Mouse (Mus musculus): Measurements from ENCODE around the gene Cd3eap.

Gene Cd3eap

DNA sequence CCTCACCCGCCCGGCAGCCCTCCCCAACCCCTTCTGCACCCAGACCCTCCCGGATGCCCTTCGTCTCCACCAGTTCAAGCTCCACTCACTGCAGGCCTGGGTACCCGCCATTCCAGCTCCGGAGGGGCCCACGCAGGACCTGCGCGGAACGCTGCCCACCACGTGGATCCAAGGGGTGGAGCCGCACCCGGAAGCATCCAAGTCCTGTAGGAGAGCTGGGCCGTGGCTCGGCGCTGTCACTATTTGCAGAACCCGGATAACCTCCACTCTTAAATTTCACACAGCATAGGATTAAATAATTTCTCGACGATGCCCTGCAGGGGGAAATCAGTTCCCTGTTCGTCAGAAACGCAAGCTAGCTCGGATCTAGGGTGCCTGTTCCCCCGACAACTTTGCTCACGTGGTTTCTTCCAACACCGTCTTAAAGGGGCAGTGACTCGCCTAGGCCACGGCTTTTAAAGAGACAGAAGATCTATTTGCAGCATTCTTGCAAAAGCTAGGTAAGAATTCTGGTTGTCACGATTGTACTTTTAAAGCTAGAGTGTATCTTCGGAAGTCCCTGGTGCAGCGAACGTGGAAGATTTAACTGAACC, at the start of gene Cd3eap, which contains the start of gene Ppp1r13l:
TSS of gene Cd3eap (minus strand) at position 185 of the 593 bp plus-strand sequence.
TSS of gene Ppp1r13l (plus strand) at position 451 of the 593 bp plus-strand sequence.
- in situ Hi-C loops (cut with MboI, MseI), result no loop called here

DNA sequence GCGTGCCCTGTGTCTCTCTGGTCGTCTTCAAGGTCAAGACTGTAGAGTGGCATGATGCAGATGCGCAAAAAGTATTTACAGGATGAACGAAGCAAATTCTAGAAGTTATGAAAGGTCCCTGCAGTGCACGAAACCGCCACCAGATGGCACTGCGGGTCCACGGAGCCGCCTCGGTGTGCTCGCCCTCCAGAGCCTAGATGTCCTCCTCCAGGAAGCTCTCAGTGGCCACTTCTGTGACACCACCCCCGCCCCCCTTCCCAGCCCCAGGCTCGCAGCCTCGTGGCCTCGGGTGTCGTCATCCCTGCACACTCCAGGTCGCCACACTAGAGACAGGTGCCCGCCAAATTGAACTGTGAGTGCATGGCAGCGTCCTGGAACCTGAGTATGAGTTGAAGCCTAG, 46.1 kb upstream of the Cd3eap start:
- in situ Hi-C loops (cut with MboI, MseI), result no loop called here

DNA sequence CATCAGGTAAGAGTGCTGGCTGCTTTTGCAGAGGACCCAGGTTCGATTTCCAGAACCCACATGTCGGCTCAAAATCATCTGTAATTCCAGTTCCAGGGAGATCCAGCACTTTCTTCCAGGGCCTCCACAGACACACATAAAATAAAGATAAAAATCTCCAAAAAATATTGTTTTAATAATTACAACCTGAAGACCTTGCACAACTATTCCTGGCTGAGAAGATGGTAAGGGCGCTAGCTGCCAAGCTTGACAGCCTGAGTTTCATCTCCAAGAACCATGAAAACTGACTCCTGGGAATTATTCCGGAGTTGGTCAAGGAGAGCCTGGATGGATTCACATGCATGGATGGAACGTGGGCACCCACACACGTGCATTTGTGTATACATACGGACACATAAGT, 45.2 kb upstream of the Cd3eap start, which contains the start of gene Ckm:
TSS of gene Ckm (plus strand) at position 301 of the 400 bp plus-strand sequence.
- in situ Hi-C loops (cut with MboI, MseI), result loop anchor here (5.0 kb wide), 1 partner anchor 118 kb away; no protein-coding TSS in a partner anchor

DNA sequence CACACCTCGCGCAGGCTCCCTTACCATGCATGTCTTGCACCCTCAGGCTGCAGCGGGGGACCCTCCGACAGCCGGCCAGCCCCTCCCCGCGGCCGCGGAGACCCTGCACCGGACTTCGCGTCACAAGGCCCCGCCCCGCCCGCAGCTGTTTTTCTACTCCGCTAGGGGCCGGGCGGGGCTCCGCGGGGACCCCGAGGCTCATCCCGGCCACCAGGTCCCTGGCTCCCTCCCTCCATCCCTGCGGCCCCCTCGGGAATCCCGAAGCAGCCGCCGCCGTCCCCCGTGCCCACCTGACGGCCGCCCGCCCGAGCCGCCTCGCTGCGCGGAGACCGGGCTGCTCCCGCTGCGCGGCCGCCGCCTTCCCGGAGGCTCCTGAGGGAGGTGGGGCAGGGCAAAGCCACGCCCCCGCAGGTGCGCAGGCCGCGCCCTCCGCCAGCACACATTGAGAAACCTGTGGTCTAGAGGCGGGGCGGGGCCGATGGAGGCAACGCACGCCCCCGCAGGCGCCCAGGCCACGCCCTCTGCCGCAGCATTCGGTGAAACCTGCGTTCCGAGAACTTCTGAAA, 44.5 kb upstream of the Cd3eap start, which contains the start of gene Klc3:
TSS of gene Klc3 (minus strand) at position 374 of the 566 bp plus-strand sequence.
- in situ Hi-C loops (cut with MboI, MseI), result loop anchor here (5.0 kb wide), 1 partner anchor 118 kb away; no protein-coding TSS in a partner anchor

DNA sequence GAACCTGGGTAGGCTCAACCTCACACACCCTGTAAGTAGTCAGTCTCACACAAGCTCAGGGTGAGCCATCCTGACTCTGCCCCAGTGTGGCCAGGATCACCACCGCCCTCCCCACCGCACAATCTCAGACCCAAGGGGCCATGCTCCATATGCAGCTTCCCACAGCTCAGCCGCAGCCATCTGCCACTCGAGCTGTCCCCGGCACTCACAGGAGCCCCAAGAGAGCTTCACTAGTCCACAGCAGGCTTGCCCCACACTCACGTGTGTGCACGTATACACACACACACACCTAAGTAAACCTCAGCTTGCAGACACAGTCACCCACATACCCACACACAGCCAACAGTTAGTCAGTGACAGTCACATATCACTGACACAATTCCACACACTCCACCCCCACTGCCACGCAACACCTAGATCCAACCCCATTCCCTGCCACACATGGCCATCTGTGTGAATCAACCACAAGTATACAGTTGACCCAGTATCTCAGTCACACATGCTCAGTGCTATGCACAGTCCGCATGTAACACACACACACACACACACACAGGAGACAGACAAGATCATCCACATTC, 43.3 kb upstream of the Cd3eap start:
- in situ Hi-C loops (cut with MboI, MseI), result loop anchor here (5.0 kb wide), 1 partner anchor 120 kb away; no protein-coding TSS in a partner anchor

DNA sequence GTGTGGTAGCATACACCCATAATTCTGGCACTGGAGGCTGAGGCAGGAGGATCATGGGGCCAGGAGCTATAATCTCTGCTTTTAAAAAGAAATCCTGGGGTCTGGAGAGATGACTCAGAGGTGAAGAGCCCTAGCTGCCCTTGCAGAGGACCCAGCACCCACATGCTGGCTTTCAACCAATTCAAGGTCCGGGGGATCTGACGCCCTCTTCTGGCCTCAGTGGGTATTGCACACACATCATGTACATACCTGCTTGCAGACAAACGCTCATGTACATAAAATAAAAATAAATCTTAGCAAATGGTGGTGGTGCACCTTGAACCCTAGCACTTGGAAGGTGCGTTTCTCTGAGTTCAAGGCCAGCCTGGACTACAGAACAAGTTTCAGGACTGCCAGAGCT, 41.7 kb upstream of the Cd3eap start:
- in situ Hi-C loops (cut with MboI, MseI), result loop anchor here (5.0 kb wide), 1 partner anchor 121 kb away; no protein-coding TSS in a partner anchor

DNA sequence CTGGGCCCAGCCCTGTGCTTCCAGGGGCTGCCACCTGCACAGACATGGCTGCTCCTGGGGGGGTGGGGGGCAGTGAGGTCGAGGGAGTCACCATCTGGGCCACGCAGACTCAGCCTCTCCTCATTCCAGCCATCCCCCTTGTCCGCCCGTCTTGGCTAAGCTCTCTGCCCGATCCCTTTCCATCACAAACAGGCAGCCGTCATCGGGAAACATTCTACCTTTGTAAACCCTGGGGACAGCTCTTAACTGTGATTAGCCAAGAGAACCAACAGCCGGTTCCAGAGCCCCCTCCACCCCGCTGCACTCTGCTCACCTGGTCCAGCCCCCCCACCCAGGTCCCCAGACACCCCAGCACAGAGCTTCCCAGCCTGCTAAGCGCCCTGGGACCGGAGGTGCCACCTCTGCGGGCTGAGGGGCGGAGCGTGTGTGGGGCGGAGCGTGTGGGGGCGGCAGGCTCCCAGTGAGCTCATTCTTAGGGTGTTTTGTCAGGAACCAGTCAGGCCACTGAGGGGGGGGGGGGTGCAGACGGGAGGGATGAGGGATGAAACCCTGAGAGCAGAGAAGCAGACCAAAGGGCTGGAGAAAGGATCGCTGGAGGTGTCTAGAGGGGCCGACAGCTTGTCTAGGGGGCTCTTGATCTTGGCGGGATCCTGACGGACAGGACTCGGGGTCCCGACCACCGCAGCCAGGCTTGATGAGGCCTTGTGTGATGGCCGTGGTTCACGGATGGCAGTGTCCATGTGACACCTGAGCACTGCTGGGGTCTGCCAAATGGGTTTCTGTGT, 40.4 kb upstream of the Cd3eap start:
- in situ Hi-C loops (cut with MboI, MseI), result loop anchor here (5.0 kb wide), 1 partner anchor 123 kb away; no protein-coding TSS in a partner anchor

DNA sequence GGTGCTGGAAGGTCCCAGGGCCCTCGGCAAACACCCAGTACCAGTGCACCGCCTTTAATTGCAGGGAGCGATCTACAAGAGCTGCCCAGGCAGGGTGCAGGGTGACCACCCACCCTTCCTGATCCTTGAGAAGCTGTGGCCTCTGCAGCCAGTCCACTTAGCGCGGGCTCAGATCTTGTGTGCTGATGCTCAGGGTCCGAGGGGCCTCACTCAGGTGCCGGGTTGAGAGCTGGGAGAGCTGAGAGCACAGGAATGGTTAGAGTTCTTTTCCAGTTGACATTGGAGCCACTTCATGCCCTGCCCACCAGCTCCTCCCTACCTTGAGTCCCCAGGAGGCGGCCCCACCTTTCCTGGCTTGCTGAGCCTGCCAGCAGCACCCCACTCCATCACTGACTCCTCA, 35.2 kb upstream of the Cd3eap start:
- in situ Hi-C loops (cut with MboI, MseI), result no loop called here

DNA sequence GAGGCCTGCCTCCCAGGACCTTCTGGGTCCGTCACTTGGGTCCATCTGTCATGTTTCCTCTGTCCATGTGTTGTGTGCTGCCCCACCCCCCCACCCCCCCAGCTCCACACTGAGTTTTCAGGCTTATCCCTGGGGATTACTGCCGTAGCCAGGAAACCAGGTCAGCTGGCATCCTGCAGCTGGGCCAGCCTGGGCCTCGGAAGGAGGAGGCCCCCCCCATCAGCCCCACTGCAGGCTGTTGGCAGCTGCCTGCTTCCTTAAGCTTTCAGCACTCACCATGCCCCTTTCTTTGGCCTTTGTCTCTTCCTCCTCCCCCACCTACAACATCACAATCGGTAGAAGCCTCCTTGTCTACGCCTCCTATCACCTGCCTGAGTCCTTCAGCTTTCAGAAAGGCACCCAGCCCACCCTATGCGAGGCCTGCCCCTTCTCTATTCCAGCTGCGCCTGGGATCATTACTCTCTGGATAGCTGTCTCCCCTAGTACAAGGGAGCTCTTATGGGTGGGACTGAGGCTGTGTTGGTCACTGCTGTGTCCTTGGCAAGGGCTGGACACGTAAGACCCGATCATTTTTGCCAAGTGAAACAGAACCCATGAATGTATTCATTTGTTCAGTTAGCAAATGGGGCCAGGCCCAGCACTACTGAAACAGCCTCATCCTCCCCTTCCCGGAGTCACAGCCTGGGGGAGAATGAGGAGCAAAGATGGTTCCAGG, 29.6 kb upstream of the Cd3eap start:
- in situ Hi-C loops (cut with MboI, MseI), result no loop called here

DNA sequence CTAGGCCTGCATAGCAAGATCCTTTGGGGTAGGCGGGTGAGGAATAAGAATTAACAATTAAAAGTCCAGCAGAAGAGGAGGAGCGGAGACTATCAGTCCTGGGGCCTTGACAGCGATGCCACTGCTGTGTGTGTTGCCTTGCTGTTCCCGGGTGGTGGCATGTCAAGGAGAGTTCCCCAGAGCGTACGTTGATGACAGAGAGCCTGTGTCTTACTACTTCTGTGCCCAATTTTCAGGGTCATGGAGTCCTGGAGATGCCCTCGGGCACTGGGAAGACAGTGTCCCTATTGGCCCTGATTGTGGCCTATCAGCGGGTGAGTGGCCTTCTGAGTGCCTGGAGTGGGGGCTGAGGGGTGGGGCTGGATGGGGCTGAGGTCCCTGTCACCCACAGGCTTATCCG, 24.4 kb upstream of the Cd3eap start:
- in situ Hi-C loops (cut with MboI, MseI), result no loop called here

DNA sequence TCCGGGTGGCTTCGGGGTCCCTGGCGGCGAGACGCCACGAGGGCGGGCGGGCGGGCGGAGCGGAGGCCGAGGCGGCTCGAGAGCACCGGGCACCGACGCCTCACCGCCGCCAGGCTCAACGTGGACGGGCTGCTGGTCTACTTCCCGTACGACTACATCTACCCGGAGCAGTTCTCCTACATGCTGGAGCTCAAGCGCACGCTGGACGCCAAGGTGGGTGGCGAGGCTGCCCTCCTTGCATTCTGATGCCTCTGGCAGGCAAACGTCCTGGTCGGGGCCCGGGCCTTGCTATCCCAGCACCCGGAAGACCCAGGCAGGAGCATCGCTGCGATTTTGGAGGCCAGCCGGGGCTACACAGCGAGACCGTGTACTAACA, 22.9 kb upstream of the Cd3eap start:
- in situ Hi-C loops (cut with MboI, MseI), result no loop called here

DNA sequence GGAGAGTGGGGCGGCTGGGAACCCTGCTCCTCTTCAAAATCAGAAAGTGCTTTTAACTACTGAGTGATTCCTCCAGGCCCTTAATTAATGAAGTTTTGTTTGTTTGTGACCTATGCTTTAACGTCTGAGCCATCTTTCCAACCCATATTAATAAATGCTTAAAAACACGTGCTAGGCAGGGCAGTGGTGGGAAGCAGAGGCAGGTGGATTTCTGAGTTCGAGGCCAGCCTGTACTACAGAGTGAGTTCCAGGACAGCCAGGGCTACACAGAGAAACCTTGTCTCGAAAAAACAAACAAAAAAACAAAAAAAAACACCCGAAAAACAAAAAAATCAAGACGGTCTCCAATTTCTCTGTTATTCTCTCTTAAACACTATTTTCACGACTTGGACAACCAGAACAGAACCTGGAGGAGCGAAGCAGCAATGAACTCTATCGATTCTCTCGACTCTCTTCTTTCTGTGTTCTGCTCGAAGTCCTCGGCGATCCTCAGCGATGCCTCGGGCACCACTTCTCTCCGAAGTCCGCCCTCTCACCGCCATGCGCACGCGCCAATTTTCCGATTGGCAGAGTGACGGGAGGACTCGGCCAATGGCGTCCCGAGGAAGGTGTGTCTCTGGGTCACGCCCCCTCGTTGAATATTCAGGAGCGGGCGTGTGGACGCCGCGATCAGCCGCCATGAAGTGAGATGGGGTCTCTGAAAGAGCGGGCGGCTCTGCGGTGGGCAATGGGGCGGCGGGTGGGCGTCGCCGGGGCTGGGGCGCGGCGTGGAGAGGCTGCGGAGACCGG, 22.3 kb upstream of the Cd3eap start, which contains the start of gene Ercc2:
TSS of gene Ercc2 (plus strand) at position 634 of the 789 bp plus-strand sequence.
- in situ Hi-C loops (cut with MboI, MseI), result no loop called here

DNA sequence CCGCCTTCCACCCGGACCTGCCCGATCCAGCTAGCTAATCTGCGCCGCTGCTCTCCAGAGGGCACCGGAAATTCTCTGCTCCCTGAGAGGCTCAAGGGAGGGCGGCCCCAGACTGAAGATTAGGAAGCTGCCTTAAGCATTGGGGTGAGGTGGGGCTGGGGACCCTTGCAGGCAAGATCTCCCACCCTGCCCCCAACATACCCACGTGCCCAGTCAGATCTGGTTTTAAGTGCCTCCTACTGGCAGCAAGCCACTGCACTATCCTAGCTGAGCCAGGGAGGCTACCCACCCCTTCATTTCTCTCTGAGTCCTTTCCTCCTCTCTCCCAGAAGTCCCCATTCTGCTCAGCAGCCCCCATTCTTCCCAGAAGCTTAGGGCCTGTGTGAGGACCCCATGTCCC, 18.8 kb upstream of the Cd3eap start:
- in situ Hi-C loops (cut with MboI, MseI), result no loop called here

DNA sequence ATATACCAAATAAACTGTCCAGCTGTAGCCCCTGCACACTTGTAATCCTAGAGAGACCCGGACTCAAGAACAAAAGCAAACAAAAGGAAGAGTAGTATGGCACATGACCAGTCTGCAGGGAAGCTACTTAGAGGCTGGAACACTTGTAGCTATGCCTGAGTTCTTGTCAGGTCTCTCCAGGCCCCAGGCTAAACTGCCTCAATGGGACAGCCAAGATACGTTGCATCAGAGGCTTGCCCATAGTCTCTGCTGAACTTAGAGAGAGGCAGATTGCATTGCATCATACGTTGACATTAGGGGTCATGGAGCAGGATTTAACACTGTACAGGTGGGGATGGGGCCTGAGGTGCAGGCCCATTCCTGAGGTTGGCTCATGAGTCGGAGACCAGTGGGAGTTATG, 16.7 kb upstream of the Cd3eap start:
- in situ Hi-C loops (cut with MboI, MseI), result no loop called here

DNA sequence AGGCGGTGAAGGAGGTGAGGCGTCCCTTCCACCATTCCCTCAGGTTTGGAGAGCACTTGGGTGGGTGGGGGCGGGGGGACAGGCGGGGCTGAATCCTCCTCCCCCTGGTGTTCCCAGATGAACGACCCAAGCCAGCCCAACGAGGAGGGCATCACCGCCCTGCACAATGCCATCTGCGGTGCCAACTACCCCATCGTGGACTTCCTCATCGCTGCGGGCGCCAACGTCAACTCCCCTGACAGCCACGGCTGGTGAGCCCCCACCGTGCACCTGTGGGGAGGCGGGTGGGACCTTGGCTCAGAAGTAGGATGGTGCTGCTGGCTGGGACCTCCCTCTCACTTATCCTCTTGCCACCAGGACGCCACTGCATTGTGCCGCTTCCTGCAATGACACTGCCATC, 16.1 kb upstream of the Cd3eap start:
- in situ Hi-C loops (cut with MboI, MseI), result no loop called here

DNA sequence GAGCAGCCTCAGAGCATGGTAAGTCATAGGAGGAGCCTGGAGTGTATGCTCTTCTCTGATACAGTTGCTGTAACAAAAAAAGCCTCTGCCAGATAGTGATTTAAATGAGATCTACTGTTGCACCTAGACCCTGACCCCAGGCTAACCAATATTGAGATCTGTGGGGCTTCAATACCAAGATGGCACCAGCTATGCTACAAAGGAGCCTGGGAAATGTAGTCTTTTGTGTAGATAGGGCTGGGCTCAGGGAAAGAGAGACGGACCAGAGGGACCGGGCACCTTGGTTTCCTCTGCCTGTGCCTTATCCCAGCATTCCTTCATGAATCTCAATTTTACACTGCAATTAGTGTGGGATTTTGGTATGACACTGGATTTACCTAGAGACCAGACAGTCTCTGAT, 14.1 kb upstream of the Cd3eap start:
- in situ Hi-C loops (cut with MboI, MseI), result no loop called here

DNA sequence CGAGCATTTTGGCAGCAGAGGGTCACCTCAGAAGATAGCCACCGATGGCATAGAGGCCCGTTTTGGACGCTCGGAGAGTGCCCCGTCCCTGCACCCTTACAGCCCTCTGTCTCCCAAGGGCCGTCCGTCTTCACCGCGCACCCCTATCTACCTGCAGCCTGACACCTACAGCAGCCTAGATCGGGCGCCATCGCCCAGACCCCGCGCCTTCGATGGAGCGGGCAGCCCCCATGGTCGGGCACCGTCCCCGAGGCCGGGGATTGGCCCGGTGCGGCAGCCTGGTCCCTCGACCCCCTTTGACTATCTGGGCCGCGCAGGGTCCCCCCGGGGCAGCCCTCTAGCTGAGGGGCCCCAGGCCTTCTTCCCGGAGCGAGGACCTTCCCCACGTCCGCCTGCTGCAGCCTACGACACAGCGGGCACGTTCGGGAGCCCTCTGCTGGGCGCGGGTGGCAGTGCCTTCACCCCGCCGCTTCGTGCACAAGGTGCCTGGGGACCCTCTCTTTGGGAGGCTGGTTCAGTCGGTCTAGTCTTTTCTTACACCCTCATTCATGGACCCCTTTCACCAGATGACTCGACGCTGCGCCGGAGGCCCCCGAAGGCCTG, 10.6 kb upstream of the Cd3eap start:
- in situ Hi-C loops (cut with MboI, MseI), result loop anchor here (10.0 kb wide), 1 partner anchor 65 kb away; no protein-coding TSS in a partner anchor

DNA sequence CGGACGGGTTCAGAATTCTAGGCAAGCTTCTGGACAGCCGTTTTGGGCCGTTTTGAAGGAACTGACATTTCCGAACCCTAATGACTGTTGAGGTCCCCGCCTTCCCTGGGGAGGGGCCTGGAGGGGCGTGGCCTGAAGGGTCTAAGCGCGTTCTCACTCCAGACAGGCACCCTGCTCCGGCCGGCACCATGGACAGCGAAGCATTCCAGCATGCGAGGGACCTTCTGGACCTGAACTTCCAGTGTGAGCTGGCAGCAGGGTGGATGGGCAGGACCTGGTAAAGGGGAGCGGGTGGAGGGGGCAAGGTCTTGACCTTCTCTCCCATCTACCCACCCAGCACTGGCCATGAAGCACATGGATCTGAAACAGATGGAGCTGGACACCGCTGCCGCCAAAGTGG, 9.1 kb upstream of the Cd3eap start:
- in situ Hi-C loops (cut with MboI, MseI), result loop anchor here (10.0 kb wide), 1 partner anchor 64 kb away; no protein-coding TSS in a partner anchor

DNA sequence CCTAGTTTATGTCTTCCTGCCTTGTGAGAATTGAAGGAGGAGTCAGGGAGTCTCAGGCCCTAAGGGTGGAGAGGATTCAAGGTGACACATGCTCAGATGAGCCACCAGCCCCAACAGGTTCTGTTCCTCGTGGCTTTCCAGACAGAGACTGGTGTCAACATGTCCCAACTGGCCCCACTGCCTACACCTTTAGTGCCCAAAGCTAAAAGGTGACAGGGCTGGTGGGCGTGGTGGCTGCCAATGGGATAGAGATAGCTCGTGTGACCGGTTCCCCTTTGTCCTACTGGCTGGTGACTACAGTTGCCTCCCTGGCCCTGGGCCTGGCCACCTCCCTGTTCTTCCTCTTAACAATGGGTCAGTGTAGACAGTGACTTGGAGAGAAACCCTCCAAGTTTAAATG, 6.1 kb upstream of the Cd3eap start:
- in situ Hi-C loops (cut with MboI, MseI), result loop anchor here (10.0 kb wide), 1 partner anchor 61 kb away; no protein-coding TSS in a partner anchor

DNA sequence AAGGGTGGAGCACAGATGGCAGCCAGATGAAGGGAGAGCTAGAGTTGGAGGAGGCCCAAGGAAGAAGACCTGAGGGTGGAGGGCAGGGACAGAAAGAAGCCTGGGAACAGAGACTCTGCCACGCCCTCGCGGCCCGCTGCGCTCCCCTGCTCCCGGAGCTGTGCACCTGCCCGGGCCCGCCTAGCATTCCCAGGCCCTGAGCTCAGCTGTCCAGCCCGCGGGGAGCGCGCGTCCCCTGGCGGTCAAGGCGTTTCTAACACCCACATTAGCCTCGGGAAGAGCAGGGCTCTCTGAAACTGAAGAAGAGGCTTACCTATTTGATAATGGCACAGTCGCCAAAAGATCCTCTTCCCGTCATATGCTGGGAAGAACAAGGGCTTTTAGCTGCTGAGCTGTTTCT, 4.6 kb upstream of the Cd3eap start:
- in situ Hi-C loops (cut with MboI, MseI), result loop anchor here (10.0 kb wide), 1 partner anchor 59 kb away; no protein-coding TSS in a partner anchor
